Mouse (Mus musculus) v-Abl transformed pro-B cells (cell line): ENCODE measurements around the gene Sox3.

Source experiments
- in situ Hi-C, 2 experiments: fragments of 400-800 bp; cut with MboI; formaldehyde crosslinking; loops; one replicate each; pipeline ENCODE4 v1.15.1; 2025; ENCODE audit not compliant: unreplicated experiment in 2 of 2

Sox3 gene

GRCm38 (mm10) chrX:60892801-60893681, at the start of gene Sox3:
TSS of gene Sox3 (minus strand) at chrX:60893430.
- in situ Hi-C loops: no loop called here

GRCm38 (mm10) chrX:60940225-60940624, 47.0 kb upstream of the Sox3 start:
- in situ Hi-C loops: no loop called here

- in situ Hi-C loops: no loop called here
These were observed 6.3 kb upstream of the Sox3 start for GRCm38 (mm10) chrX:60899546-60899945.

GRCm38 (mm10) chrX:60898641-60899040, 5.4 kb upstream of the Sox3 start:
- in situ Hi-C loops: no loop called here

GRCm38 (mm10) chrX:60896296-60896695, 3.1 kb upstream of the Sox3 start:
- in situ Hi-C loops: no loop called here

GRCm38 (mm10) chrX:60895416-60895815, 2.2 kb upstream of the Sox3 start:
- in situ Hi-C loops: no loop called here

- in situ Hi-C loops: no loop called here
These were observed 702 bp upstream of the Sox3 start for GRCm38 (mm10) chrX:60893720-60894543.

GRCm38 (mm10) chrX:60892098-60892800, 981 bp downstream of the Sox3 start:
- in situ Hi-C loops: no loop called here

GRCm38 (mm10) chrX:60891329-60892095, 1.7 kb downstream of the Sox3 start:
- in situ Hi-C loops: no loop called here

- in situ Hi-C loops: no loop called here
These were observed 2.6 kb downstream of the Sox3 start for GRCm38 (mm10) chrX:60890651-60891050.

GRCm38 (mm10) chrX:60889956-60890485, 3.2 kb downstream of the Sox3 start:
- in situ Hi-C loops: no loop called here
